Mouse (Mus musculus): ENCODE measurements around the gene Cpm. TPM values are rescaled to one million over a fixed set of nuclear protein-coding genes. Genes with fewer than 3 reads are reported as not detected.

The Cpm gene
- total and polyA plus RNA-seq, 3 experiments: 0.27 TPM; not detected in 2

DNA sequence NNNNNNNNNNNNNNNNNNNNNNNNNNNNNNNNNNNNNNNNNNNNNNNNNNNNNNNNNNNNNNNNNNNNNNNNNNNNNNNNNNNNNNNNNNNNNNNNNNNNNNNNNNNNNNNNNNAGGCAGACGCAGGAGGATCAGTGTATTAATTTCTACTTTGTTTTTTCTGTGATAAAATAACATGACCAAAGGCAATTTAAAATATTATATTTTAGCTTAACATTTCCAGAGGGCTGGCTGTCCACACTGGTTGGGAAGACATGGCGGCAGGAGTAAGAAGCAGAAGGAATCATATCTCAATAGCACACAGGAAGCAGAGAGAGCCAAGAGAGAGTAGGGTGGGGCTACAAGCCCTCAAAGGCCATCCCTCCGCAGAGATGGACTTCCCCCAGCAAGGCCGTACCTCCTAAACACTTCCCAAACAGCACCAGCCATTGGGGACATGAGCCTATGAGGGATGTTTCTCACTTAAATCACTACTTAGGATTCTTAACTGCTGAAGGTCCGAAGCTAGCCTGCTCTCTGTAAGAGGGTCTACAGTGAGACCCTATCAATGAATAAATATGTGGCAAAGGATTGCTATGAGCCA, 94.9 kb downstream of the Cpm start:
- peaks cover 8% of the 10 kb centered on the region for H3K27me3 ChIP-seq (ENCODE audit: insufficient read depth, low read length)
- H3K4me3 ChIP-seq (ENCODE audit: low read depth, low read length): no peak overlapping the region
- H3K9me3 ChIP-seq (replicated peaks): no peaks in the 10 kb centered on the region
- no peaks in the 10 kb centered on the region for H3K36me3 ChIP-seq (replicated peaks)
- TF ChIP-seq GATA2 (IDR thresholded peaks at IDR 0.05; ENCODE audit: borderline replicate concordance, low read depth, low read length) (no peak), TAL1 (conservative IDR thresholded peaks at IDR 0.05; ENCODE audit: low read depth, low read length) (no peak), POLR2AphosphoS5 (IDR thresholded peaks at IDR 0.05; ENCODE audit: insufficient replicate concordance, low read depth, low read length) (no peak), CTCF (IDR thresholded peaks at IDR 0.05; ENCODE audit: low read depth, low read length) (no peak)
- DNase-seq (ENCODE audit: low spot score): no peak
- no peak for ATAC-seq (ENCODE audit: extremely low read depth, insufficient number of reproducible peaks, low FRiP score, poor library complexity, severe bottlenecking)
- H3K4me1 ChIP-seq (ENCODE audit: insufficient read depth, low read depth, low read length): peaks cover 13% of the 10 kb centered on the region

DNA sequence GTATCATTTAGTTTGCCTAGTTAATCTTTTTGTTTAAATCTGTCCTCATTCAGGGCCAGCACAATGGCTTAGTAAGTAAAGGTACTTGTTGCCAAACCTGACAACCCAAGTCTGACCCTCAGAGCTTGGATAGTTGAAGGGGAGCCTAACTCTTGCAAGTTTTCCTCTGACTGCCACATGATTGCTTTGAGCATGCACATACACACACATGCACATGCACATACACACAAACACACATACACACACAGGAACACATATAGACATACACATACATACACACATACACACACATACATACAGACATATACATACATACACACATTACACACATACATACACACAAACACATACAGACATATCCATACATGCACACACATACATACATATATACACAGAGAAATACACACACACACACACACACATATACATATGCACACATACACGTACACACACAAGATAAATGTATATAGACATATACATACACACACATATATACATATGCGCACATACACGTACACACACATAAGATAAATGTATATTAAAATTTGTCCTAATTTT, 95.6 kb downstream of the Cpm start:
- Histone ChIP-seq H3K4me3 (ENCODE audit: low read depth, low read length) (no peak overlapping the region), H3K4me1 (ENCODE audit: insufficient read depth, low read depth, low read length) (peaks cover 15% of the 10 kb centered on the region), H3K9me3 (replicated peaks) (no peaks in the 10 kb centered on the region), H3K27me3 (ENCODE audit: insufficient read depth, low read length) (peaks cover 12% of the 10 kb centered on the region), H3K36me3 (replicated peaks) (no peaks in the 10 kb centered on the region)
- no peak for ATAC-seq (ENCODE audit: extremely low read depth, insufficient number of reproducible peaks, low FRiP score, poor library complexity, severe bottlenecking)
- DNase-seq (ENCODE audit: low spot score): no peak
- no peak for TF ChIP-seq CTCF (IDR thresholded peaks at IDR 0.05; ENCODE audit: low read depth, low read length)
- TF ChIP-seq TAL1 (conservative IDR thresholded peaks at IDR 0.05; ENCODE audit: low read depth, low read length): no peak
- no peak for TF ChIP-seq POLR2AphosphoS5 (IDR thresholded peaks at IDR 0.05; ENCODE audit: insufficient replicate concordance, low read depth, low read length)
- TF ChIP-seq GATA1 (IDR thresholded peaks at IDR 0.05; ENCODE audit: borderline replicate concordance, low read length): no peak
- TF ChIP-seq GATA2 (IDR thresholded peaks at IDR 0.05; ENCODE audit: borderline replicate concordance, low read depth, low read length): no peak

DNA sequence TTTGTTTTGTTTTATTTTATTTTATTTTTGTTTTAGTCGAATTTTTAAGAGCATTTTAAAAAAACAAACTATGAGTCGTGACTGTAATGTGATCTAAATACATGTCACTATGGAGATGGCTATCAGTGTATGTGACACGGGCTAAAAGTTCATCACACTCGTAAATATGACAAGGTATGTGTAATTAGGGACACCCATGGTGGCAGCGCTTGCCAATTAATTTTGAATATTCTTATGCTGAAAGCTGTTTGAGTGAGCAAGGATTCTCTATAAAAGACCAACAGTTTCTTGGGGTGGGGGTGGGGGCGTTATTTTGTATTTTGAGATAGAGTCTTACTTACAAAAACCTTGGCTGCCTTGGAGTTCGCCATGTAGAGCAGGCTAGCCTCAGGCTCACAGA, 96.4 kb downstream of the Cpm start:
- no peaks in the 10 kb centered on the region for H3K9me3 ChIP-seq (replicated peaks)
- no peak overlapping the region for H3K4me3 ChIP-seq (ENCODE audit: low read depth, low read length)
- DNase-seq (ENCODE audit: low spot score) (no peak), ATAC-seq (ENCODE audit: extremely low read depth, insufficient number of reproducible peaks, low FRiP score, poor library complexity, severe bottlenecking) (no peak)
- H3K4me1 ChIP-seq (ENCODE audit: insufficient read depth, low read depth, low read length): peaks cover 20% of the 10 kb centered on the region
- no peaks in the 10 kb centered on the region for H3K36me3 ChIP-seq (replicated peaks)
- TF ChIP-seq GATA1 (IDR thresholded peaks at IDR 0.05; ENCODE audit: borderline replicate concordance, low read length) (no peak), POLR2AphosphoS5 (IDR thresholded peaks at IDR 0.05; ENCODE audit: insufficient replicate concordance, low read depth, low read length) (no peak), TAL1 (conservative IDR thresholded peaks at IDR 0.05; ENCODE audit: low read depth, low read length) (no peak), GATA2 (IDR thresholded peaks at IDR 0.05; ENCODE audit: borderline replicate concordance, low read depth, low read length) (no peak), CTCF (IDR thresholded peaks at IDR 0.05; ENCODE audit: low read depth, low read length) (no peak)
- H3K27me3 ChIP-seq (ENCODE audit: insufficient read depth, low read length): peaks cover 12% of the 10 kb centered on the region

DNA sequence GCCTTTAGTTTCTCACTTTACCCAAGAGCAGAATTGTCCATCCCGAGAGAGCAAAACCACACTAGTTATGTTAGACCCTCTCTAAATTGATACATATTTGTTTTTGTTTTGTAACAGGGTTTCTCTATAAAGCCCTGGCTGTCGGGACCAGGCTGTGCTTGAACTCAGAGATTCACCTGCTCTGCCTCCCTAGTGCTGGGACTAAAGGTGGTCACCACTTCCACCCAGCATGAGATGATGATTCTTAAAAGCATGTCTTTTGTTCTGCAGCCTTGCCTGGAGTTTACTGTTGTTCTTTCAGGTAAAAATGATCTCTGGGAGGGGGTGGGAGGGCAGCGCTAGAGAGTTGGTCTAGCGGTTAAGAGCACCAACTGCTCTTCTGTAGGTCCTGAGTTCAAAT, 97.0 kb downstream of the Cpm start:
- H3K36me3 ChIP-seq (replicated peaks): no peaks in the 10 kb centered on the region
- ATAC-seq (ENCODE audit: extremely low read depth, insufficient number of reproducible peaks, low FRiP score, poor library complexity, severe bottlenecking): no peak
- no peak overlapping the region for H3K4me3 ChIP-seq (ENCODE audit: low read depth, low read length)
- peaks cover 26% of the 10 kb centered on the region for H3K4me1 ChIP-seq (ENCODE audit: insufficient read depth, low read depth, low read length)
- no peak for DNase-seq (ENCODE audit: low spot score)
- H3K9me3 ChIP-seq (replicated peaks): no peaks in the 10 kb centered on the region
- TF ChIP-seq GATA1 (IDR thresholded peaks at IDR 0.05; ENCODE audit: borderline replicate concordance, low read length) (no peak), TAL1 (conservative IDR thresholded peaks at IDR 0.05; ENCODE audit: low read depth, low read length) (no peak), CTCF (IDR thresholded peaks at IDR 0.05; ENCODE audit: low read depth, low read length) (no peak), GATA2 (IDR thresholded peaks at IDR 0.05; ENCODE audit: borderline replicate concordance, low read depth, low read length) (no peak), POLR2AphosphoS5 (IDR thresholded peaks at IDR 0.05; ENCODE audit: insufficient replicate concordance, low read depth, low read length) (no peak)
- peaks cover 12% of the 10 kb centered on the region for H3K27me3 ChIP-seq (ENCODE audit: insufficient read depth, low read length)

DNA sequence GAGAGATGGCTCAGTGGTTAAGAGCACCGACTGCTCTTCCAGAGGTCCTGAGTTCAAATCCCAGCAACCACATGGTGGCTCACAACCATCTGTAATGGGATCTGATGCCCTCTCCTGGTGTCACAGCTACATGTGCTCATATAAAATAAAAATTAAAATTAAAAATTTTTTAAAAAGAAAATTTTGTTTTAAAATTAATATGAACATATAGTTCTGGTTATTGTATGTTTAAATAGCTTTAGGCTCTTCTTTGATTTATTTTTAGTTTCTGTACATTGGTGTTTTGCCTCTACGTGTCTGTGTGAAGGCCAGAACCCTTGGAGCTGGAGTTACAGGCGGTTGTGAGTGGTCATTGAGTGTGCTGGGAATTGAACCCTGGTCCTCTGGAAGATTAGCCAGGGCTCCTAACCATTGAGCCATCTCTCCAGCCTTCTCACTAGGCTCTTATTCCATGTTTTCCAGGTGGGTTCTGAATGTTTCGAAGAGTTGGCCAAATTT, 97.6 kb downstream of the Cpm start:
- Histone ChIP-seq H3K4me3 (ENCODE audit: low read depth, low read length) (no peak overlapping the region), H3K4me1 (ENCODE audit: insufficient read depth, low read depth, low read length) (peaks cover 27% of the 10 kb centered on the region), H3K9me3 (replicated peaks) (no peaks in the 10 kb centered on the region), H3K36me3 (replicated peaks) (no peaks in the 10 kb centered on the region), H3K27me3 (ENCODE audit: insufficient read depth, low read length) (peaks cover 12% of the 10 kb centered on the region)
- TF ChIP-seq GATA1 (IDR thresholded peaks at IDR 0.05; ENCODE audit: borderline replicate concordance, low read length) (no peak), GATA2 (IDR thresholded peaks at IDR 0.05; ENCODE audit: borderline replicate concordance, low read depth, low read length) (no peak), CTCF (IDR thresholded peaks at IDR 0.05; ENCODE audit: low read depth, low read length) (no peak), POLR2AphosphoS5 (IDR thresholded peaks at IDR 0.05; ENCODE audit: insufficient replicate concordance, low read depth, low read length) (no peak), TAL1 (conservative IDR thresholded peaks at IDR 0.05; ENCODE audit: low read depth, low read length) (no peak)
- no peak for DNase-seq (ENCODE audit: low spot score)
- ATAC-seq (ENCODE audit: extremely low read depth, insufficient number of reproducible peaks, low FRiP score, poor library complexity, severe bottlenecking): no peak

DNA sequence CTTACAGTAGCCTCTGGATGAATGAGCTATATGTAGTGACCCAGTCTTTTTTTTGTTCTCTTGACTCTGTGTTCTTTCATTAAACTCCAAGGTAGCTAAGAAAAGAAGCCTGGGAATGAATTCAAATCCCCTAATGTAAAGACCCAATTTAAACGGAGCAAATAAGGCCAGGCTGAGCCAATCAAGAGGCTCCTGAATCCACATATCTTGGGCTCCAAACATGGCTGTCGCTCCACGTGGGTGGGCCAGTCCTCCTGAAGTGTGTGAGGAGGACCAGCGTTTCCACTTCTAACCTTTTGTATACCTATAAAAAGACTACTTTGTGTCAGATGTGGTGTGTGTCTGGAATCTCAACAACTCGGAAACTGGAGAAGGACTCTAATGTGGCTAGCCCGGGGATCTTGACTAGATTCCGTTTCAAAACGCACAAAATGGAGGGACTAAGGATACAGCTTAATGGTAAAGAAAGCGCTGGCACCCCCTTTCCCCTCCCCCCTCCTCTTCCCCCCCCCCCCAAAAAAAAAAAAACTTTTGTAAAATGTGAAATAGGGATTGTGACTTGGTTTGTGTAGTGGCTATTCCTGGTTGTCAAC, 98.3 kb downstream of the Cpm start:
- DNase-seq (ENCODE audit: low spot score) (no peak), ATAC-seq (ENCODE audit: extremely low read depth, insufficient number of reproducible peaks, low FRiP score, poor library complexity, severe bottlenecking) (no peak)
- TF ChIP-seq GATA2 (IDR thresholded peaks at IDR 0.05; ENCODE audit: borderline replicate concordance, low read depth, low read length): no peak
- TF ChIP-seq POLR2AphosphoS5 (IDR thresholded peaks at IDR 0.05; ENCODE audit: insufficient replicate concordance, low read depth, low read length): no peak
- TF ChIP-seq TAL1 (conservative IDR thresholded peaks at IDR 0.05; ENCODE audit: low read depth, low read length): no peak
- no peak for TF ChIP-seq CTCF (IDR thresholded peaks at IDR 0.05; ENCODE audit: low read depth, low read length)
- no peak for TF ChIP-seq GATA1 (IDR thresholded peaks at IDR 0.05; ENCODE audit: borderline replicate concordance, low read length)
- no peak overlapping the region for H3K4me3 ChIP-seq (ENCODE audit: low read depth, low read length)
- H3K9me3 ChIP-seq (replicated peaks): no peaks in the 10 kb centered on the region
- no peaks in the 10 kb centered on the region for H3K36me3 ChIP-seq (replicated peaks)
- H3K27me3 ChIP-seq (ENCODE audit: insufficient read depth, low read length): peaks cover 12% of the 10 kb centered on the region
- peaks cover 33% of the 10 kb centered on the region for H3K4me1 ChIP-seq (ENCODE audit: insufficient read depth, low read depth, low read length)
